Mouse (Mus musculus): ENCODE measurements around the gene Gon7.

Gene Gon7

DNA sequence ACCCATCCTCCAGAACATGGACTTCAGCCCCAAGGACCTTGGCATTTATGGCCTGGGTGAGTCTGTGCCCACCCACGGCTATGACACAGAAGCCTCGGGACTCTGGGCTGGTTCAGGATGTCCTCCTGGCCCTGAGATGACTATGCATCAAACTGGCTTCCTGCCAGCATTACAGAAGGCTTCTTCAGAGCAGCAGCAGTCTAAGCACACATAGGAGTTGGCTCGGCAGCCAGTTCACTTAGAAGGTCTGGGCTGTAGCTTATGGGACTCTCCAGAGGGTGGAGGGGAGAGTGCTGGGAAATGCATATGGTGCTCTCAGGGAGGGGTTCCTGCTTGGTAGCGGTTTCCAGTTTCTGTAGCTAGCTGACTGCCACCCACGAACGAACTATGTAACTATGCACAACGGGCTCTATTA, 31.8 kb downstream of the Gon7 start:
- DNase-seq (ENCODE audit: low read depth, low spot score), result no peak
- H3K36me3 ChIP-seq (ENCODE audit: control insufficient read depth, insufficient read depth, low read length, poor library complexity, severe bottlenecking), result no peaks in the 10 kb centered on the region
- H3K27me3 ChIP-seq (ENCODE audit: control insufficient read depth, insufficient read depth, low read length, poor library complexity, severe bottlenecking), result no peaks in the 10 kb centered on the region

DNA sequence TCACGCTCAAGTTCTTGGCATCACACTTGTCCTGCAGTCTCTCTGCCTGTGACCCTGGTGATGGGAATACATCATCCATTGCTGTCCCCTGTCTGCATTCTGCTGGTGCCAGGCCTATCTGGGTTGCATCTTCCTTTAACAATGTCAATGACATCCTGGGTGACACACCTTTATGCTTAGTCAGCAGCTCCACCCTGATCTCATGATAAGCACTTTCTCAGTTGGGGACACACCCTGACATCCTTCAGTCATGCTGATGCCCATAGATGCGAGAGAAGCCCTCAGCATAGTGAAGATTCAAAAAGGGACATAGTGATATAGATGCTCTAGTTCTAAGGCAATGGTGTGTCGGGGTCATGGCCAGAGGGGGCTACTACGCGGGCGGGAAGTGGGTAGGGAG, 32.5 kb downstream of the Gon7 start:
- Histone ChIP-seq H3K27me3 (ENCODE audit: control insufficient read depth, insufficient read depth, low read length, poor library complexity, severe bottlenecking) (no peaks in the 10 kb centered on the region), H3K36me3 (ENCODE audit: control insufficient read depth, insufficient read depth, low read length, poor library complexity, severe bottlenecking) (no peaks in the 10 kb centered on the region)
- DNase-seq (ENCODE audit: low read depth, low spot score), result no peak

DNA sequence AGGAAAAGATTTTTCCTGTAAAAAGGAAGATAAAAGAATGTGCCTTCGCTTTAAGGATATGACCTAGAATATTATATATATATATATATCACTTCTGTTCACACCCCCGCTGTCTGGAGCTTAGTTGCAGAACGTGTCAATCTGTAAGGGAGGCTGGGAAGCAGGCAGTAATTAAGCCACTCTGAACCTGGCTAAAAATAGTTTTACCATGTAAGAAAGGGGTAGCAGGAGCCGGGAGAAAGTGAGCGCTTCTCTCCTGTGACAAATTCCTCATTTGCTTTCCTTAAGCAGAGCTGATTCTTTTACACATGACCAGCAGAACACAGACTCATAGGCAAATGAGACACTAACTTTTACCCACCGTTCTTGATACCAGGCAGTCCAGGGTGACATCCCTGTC, 33.7 kb downstream of the Gon7 start:
- no peaks in the 10 kb centered on the region for H3K27me3 ChIP-seq (ENCODE audit: control insufficient read depth, insufficient read depth, low read length, poor library complexity, severe bottlenecking)
- H3K36me3 ChIP-seq (ENCODE audit: control insufficient read depth, insufficient read depth, low read length, poor library complexity, severe bottlenecking), result no peaks in the 10 kb centered on the region
- no peak for DNase-seq (ENCODE audit: low read depth, low spot score)

DNA sequence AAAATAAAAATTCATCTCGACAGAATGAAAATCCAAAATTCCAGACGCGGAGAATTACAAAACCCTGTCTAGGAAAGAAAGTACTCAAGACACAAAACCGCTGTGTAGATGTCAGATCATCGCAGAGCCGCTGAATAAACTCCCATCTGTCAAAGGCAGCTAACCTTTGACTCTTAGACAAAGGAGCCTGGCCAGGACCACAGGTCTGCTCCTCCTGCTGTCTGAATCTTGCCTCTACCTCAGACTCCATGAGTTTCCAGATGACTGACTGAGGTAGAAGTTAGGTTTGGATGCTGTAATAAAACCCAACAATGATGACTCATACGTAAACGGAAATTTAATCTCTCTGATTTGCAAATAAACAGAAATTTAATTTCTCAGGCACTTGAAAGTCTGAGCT, 34.6 kb downstream of the Gon7 start:
- DNase-seq (ENCODE audit: low read depth, low spot score), result no peak
- no peaks in the 10 kb centered on the region for H3K36me3 ChIP-seq (ENCODE audit: control insufficient read depth, insufficient read depth, low read length, poor library complexity, severe bottlenecking)
- H3K27me3 ChIP-seq (ENCODE audit: control insufficient read depth, insufficient read depth, low read length, poor library complexity, severe bottlenecking), result no peaks in the 10 kb centered on the region

DNA sequence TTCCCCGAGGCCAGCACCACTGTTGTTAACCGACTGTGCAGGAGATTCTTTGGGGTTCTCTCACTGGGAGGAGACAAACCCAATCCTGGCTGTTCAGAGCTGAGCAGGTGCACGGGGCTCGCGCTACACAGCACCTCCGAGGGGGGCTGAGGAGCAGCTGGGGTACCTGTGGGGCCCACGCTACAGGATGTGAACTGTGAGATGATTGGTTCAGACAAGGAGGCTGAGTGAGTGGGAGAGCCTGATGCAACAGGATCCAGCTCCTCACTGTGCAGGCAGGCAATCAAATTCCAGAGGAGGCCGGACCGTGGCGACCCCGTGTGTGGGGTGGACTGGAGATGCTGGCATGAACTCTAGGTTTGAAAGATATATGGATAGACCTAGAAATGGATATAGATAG, 35.2 kb downstream of the Gon7 start:
- Histone ChIP-seq H3K36me3 (ENCODE audit: control insufficient read depth, insufficient read depth, low read length, poor library complexity, severe bottlenecking) (no peaks in the 10 kb centered on the region), H3K27me3 (ENCODE audit: control insufficient read depth, insufficient read depth, low read length, poor library complexity, severe bottlenecking) (no peaks in the 10 kb centered on the region)
- no peak for DNase-seq (ENCODE audit: low read depth, low spot score)

DNA sequence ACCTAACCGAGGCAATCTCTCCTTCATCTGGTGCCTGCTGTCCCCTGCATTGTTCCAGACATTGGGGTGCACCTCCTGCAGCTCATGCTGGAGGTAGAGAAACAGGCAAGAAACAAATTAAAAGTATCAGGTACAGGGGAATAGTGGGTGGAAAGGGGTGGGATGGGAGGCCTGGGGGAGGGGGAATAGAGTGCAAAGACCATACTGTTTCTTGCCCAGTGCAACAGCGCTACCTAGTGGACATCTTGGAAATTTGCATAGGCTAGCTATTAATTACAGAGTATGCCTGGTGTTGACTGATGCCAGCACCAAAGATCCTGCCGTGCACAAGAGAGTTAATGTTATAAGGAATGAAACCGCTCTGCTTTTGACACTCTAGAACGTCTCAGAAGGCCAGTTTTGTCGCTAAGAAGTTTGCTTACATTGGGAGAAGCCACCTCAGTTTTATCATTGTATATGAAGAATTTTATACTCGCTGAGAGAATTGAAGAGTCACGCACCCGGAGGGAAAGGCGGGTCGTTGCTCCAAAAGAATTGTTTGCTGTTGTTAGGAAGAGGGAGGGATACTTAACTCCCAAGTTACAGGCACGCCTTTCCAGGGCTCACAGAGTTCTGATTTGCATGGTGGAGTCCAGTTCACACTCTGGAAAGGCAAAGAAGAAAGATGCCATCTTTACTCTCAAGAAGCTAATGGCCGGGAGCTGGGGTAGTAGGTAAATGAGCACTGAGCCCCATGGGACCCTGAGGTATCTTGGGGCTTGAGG, 37.9 kb downstream of the Gon7 start:
- H3K36me3 ChIP-seq (ENCODE audit: control insufficient read depth, insufficient read depth, low read length, poor library complexity, severe bottlenecking), result no peaks in the 10 kb centered on the region
- no peaks in the 10 kb centered on the region for H3K27me3 ChIP-seq (ENCODE audit: control insufficient read depth, insufficient read depth, low read length, poor library complexity, severe bottlenecking)
- peak; percentile 80 for DNase-seq (ENCODE audit: low read depth, low spot score)

DNA sequence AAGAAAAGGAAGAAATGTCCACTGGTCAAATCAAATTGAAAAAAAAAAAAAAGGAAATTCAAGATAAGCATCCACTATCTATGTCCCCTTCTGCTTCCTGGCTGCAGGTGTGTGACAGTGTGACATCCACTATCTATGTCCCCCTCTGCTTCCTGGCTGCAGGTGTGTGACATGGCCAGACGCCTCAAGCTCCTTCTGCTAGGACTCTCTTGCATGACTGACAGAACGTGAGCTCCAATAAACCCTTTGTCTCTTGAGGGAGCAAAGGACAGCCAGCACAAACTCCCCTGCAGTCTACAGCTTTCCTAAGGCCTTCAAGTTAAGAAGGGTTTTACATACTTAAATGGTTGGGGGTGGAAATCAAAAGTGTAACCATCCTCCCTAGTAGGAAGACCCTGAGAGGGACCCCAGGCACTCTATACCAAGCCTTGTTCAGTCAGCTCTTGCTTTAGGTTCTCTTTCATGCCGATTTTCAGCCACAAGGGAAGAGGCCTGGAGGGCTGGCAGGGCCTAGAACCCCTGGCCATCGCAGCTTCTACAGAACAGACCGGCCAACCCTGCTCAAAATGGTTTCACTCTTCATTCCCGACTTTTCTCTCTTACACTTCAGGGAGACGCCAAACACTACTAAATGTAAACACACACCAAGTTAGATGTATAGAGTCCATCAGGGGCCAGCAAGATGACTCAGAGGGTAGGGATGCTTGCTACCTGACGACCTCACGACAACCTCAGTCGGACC, 42.8 kb downstream of the Gon7 start:
- H3K36me3 ChIP-seq (ENCODE audit: control insufficient read depth, insufficient read depth, low read length, poor library complexity, severe bottlenecking), result no peaks in the 10 kb centered on the region
- no peaks in the 10 kb centered on the region for H3K27me3 ChIP-seq (ENCODE audit: control insufficient read depth, insufficient read depth, low read length, poor library complexity, severe bottlenecking)
- DNase-seq (ENCODE audit: low read depth, low spot score), result no peak

DNA sequence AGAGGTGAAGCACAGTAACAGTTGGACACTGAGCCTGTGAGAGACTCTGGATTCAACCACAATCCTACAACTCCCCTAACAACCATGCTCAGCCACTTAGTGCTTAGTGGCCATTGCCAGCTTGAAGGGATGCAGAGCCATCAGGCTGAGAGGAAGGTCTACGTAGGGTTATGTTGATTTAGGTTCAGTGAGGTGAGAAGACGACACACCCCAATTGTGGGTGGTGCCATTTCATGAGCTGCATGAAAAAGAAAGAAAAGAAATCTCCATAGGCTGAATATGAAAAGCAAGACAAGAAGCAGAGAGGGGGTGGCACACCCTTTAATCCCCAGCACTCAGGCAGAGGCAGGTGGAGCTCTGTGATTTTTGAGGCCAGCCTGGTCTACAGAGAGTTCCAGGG, 43.5 kb downstream of the Gon7 start:
- no peaks in the 10 kb centered on the region for H3K36me3 ChIP-seq (ENCODE audit: control insufficient read depth, insufficient read depth, low read length, poor library complexity, severe bottlenecking)
- DNase-seq (ENCODE audit: low read depth, low spot score), result peak; percentile 71
- no peaks in the 10 kb centered on the region for H3K27me3 ChIP-seq (ENCODE audit: control insufficient read depth, insufficient read depth, low read length, poor library complexity, severe bottlenecking)

DNA sequence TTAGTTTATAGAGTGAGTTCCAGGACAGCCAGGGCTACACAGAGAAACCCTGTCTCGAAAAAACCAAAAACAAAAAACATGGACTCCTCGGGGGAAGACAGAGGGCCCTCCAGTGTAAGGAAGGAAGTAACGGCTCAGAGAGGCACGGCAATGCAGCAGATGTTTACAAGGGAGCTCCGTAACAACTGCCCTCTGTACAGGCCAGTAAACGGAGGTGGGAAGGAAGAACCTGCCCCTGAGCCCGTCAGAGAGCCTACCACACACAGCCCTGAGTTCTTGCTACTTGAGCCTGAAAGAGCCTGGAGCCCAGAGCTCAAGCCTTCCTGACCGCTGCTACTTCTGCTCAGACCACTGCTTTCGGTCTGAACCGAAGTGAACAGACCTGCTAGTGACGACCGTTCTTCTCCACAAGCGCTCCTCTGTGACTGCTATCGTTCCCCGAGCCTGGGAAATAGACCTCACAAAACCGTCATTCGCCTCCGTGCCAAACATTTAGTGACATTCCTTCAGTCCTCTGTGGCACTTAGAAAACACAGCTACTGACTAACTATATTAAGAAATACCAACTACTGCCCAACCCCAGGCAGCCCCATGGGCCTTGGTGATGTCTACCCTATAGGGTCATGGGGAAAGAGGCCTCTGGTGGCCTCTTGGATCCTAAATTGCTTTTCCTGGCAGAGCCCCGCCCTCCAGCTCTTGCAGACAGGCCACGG, 44.3 kb downstream of the Gon7 start:
- H3K36me3 ChIP-seq (ENCODE audit: control insufficient read depth, insufficient read depth, low read length, poor library complexity, severe bottlenecking), result no peaks in the 10 kb centered on the region
- peak; percentile 35 for DNase-seq (ENCODE audit: low read depth, low spot score)
- no peaks in the 10 kb centered on the region for H3K27me3 ChIP-seq (ENCODE audit: control insufficient read depth, insufficient read depth, low read length, poor library complexity, severe bottlenecking)

DNA sequence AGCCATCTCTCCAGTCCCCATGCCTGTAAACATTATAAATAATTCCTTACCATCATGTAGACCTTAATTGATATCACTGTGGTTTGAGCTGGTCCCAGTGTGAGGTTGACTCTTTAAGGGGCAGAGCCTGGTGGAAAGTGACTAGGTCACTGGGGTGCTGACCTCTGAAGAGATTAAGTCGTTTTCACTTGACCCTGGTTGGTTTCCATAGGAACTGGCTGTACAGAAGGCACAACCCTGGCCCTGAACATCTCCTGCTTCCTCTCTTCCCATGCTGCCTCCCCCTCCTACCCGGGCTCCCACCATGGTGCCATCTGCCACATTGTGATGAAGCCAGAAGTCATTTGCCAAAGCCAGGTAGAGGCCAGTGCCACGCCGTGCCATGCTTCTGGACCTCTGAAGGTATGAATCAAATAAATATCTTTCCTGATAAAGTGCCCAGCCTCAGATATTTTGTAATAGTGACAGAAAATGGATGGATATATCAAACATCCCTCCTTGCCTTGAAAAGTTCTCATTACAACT, 46.7 kb downstream of the Gon7 start:
- Histone ChIP-seq H3K27me3 (ENCODE audit: control insufficient read depth, insufficient read depth, low read length, poor library complexity, severe bottlenecking) (no peaks in the 10 kb centered on the region), H3K36me3 (ENCODE audit: control insufficient read depth, insufficient read depth, low read length, poor library complexity, severe bottlenecking) (no peaks in the 10 kb centered on the region)
- no peak for DNase-seq (ENCODE audit: low read depth, low spot score)

DNA sequence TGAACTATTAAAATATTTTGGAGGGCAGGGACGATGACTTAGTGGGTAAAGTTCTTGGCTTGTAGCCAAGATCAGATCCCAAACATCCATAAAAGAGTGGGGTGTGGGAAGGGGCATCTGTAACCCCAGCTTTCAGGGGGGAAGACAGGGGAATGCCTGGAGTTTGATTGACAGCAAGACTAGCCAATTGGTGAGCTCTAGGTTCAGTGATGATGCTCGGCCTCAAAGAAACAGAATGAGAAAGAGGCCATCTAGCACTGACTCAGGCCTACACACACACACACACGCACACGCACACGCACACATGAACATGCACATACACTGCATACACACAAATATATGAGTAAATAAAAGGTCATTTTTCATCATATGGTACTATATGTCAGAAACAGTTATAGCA, 47.7 kb downstream of the Gon7 start:
- DNase-seq (ENCODE audit: low read depth, low spot score), result no peak
- H3K27me3 ChIP-seq (ENCODE audit: control insufficient read depth, insufficient read depth, low read length, poor library complexity, severe bottlenecking), result no peaks in the 10 kb centered on the region
- no peaks in the 10 kb centered on the region for H3K36me3 ChIP-seq (ENCODE audit: control insufficient read depth, insufficient read depth, low read length, poor library complexity, severe bottlenecking)

DNA sequence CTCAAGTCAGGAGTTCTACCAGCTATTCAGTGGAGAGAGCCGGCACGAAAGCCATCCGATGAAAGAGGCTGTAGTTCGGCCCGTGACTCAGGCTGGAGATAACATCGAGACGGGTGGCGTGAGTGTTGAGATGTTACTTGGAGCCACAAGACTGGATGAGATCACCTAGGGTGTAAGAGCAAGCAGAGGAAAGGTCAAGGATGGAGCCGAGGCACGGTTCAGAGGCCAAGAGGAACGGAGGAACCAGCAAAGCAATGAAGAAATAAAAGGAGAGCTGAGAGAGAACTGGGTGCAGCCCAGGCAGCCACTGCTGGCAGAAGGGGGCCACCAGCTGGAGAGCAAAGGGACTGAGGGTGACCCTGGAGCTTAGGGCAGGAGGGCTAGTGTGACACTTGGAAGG, 49.4 kb downstream of the Gon7 start:
- no peaks in the 10 kb centered on the region for H3K36me3 ChIP-seq (ENCODE audit: control insufficient read depth, insufficient read depth, low read length, poor library complexity, severe bottlenecking)
- no peak for DNase-seq (ENCODE audit: low read depth, low spot score)
- no peaks in the 10 kb centered on the region for H3K27me3 ChIP-seq (ENCODE audit: control insufficient read depth, insufficient read depth, low read length, poor library complexity, severe bottlenecking)

DNA sequence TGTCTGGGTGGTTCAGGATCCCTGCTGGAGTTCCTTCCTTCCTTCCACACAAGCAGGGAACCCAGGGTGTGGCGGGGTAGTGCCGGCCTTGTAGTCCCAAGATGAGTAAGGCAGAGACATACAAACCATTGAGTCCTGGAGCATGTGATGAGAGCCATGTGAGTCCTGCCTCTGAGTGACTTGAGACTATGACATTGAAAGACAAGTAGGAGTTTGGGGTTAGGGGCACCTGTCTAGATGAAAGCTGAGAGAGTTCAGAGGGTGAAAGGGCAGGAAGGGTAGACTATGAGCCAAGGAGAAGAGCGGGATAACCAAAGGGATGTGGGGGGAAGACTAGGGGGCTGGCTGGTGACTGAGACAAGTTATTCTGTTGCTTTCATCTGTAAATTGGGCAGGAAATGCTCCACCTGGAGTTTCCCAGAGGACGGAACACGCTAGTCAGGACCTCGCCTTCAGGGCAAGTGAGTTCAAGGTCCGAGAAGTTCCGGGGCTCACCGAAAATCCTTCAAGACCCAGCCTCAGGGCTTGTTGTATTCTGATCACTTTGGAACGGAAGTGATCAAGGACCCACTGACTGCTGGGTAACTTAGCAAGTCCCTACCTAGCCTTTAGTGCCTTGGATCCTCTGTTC, 50.7 kb downstream of the Gon7 start:
- DNase-seq (ENCODE audit: low read depth, low spot score), result no peak
- no peaks in the 10 kb centered on the region for H3K27me3 ChIP-seq (ENCODE audit: control insufficient read depth, insufficient read depth, low read length, poor library complexity, severe bottlenecking)

DNA sequence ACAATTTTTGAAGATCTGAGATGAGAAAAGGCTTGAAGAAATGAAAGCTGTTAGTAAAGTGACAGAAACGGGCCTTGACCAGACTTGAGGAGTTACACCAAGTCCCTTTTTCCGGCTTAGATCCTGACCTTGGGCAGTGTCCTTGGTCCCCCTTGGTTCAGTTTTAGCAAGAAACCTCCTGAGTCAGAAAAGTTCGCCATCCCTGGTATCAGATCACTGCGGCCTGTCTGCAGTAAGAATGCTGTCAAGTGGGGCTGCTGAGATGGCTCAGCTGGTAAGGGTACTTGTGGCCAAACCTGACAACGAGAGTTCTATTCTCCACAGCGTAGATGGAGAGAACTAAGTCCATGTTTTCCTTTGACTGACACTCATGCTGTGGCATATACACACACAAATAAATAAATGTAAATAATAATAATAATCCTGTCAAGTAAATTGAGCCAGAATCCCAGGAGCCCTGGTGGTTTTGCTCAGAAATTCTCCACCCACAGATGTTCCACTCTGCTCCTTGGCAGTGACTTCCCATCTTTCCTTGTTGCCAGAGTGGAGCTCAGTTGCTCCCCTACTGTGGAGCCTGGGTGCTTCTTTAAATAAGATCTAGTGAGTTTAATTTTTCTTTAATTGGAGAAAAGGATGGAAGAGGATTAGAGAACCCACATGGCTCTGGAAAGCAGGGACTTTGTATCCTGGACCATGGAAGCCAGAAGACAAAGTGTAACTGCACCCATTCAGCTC, 51.5 kb downstream of the Gon7 start:
- DNase-seq (ENCODE audit: low read depth, low spot score), result no peak
- no peaks in the 10 kb centered on the region for H3K27me3 ChIP-seq (ENCODE audit: control insufficient read depth, insufficient read depth, low read length, poor library complexity, severe bottlenecking)
- H3K36me3 ChIP-seq (ENCODE audit: control insufficient read depth, insufficient read depth, low read length, poor library complexity, severe bottlenecking), result no peaks in the 10 kb centered on the region

More for the DNA sequence above, 50.7 kb downstream of the Gon7 start:
- no peaks in the 10 kb centered on the region for H3K36me3 ChIP-seq (ENCODE audit: control insufficient read depth, insufficient read depth, low read length, poor library complexity, severe bottlenecking)
